Comparison of ENCODE assay signal across 18 mouse cellular contexts in the genomic region with DNA sequence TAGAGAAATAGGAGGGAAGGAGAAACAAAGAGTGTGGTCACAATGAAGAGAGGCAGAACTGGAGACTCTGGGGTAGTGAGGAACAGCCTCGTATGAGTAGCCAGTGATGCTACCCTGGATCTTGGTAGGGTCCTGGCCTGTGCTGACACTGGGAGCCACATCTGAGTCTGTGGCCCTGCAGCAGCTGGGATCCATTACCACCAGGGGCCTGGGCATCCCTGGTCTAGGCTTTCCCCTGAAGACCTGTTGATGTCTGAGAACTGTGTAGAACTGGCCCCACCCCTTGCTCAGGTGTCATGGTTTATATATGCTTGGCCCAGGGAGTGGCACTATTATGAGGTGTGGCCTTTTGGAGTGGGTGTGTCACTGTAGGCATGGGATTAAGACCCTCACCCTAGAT. TPM values are rescaled to one million over a fixed set of nuclear protein-coding genes. Genes with fewer than 3 reads are reported as not detected.
DNase-seq lines count a peak whose midpoint lies in the region; ATAC-seq and TF ChIP-seq lines count a peak whose summit lies in the region.
"Had no signal": no experiment of that assay in that cellular context is flagged by ENCODE, and none has a peak within 500 bp of the region (broad histone marks: within the 10 kb centered on the region; RNA-seq: fewer than 3 reads in every experiment).

No protein-coding gene starts in this region.

- H3K9ac ChIP-seq in hindbrain, embryonic 13.5 days: no peak overlapping the region
- H3K9ac ChIP-seq in hindbrain, embryonic 16.5 days (ENCODE audit: low read depth, low read length): no peak overlapping the region
- H3K9ac ChIP-seq in liver, embryonic 13.5 days: no peak overlapping the region
- H3K9ac ChIP-seq in stomach, embryonic 16.5 days (ENCODE audit: low read length): no peak overlapping the region
- H3K9ac ChIP-seq in stomach, postnatal 0 days (ENCODE audit: low read length): no peak overlapping the region
- H3K9ac ChIP-seq: forebrain, embryonic 12.5 days; liver, embryonic 15.5 days had no signal

- H3K4me2 ChIP-seq in hindbrain, embryonic 13.5 days: no peak overlapping the region
- H3K4me2 ChIP-seq in hindbrain, embryonic 16.5 days (ENCODE audit: low read length): no peak overlapping the region
- H3K4me2 ChIP-seq in liver, embryonic 13.5 days: no peak overlapping the region
- H3K4me2 ChIP-seq in stomach, embryonic 16.5 days (ENCODE audit: low read depth, low read length): no peak overlapping the region
- no peak overlapping the region for H3K4me2 ChIP-seq in stomach, postnatal 0 days (replicated peaks; ENCODE audit: low read depth)
- H3K4me2 ChIP-seq: forebrain, embryonic 12.5 days; liver, embryonic 15.5 days had no signal

- DNase-seq in liver, embryonic 13.5 days: no peak
- DNase-seq in liver: no peak
- DNase-seq in stomach, postnatal 0 days (ENCODE audit: low spot score): no peak
- no peak for DNase-seq in thymus, postnatal 25 days
- DNase-seq: cerebellum, adult 9-10 months; layer of hippocampus, postnatal 36 days; right cerebral cortex, postnatal 14 days had no signal

- H3K4me3 ChIP-seq in hindbrain, embryonic 13.5 days: no peak overlapping the region
- no peak overlapping the region for H3K4me3 ChIP-seq in hindbrain, embryonic 16.5 days (ENCODE audit: low read length)
- no peak overlapping the region for H3K4me3 ChIP-seq in liver, embryonic 13.5 days (replicated peaks)
- no peak overlapping the region for H3K4me3 ChIP-seq in stomach, embryonic 16.5 days (replicated peaks; ENCODE audit: low read length)
- no peak overlapping the region for H3K4me3 ChIP-seq in stomach, postnatal 0 days (ENCODE audit: low read depth, low read length)
- H3K4me3 ChIP-seq: forebrain, embryonic 12.5 days; heart, embryonic 10.5 days; liver, embryonic 15.5 days had no signal

- no peak for TF ChIP-seq EP300 in stomach, postnatal 0 days (optimal IDR thresholded peaks at IDR 0.05)

- H3K27me3 ChIP-seq in hindbrain, embryonic 13.5 days: no peaks in the 10 kb centered on the region
- no peaks in the 10 kb centered on the region; the same call in 1 of the 2 replicates for H3K27me3 ChIP-seq in hindbrain, embryonic 16.5 days (replicated peaks; ENCODE audit: control insufficient read depth, insufficient read depth, low read length)
- no peaks in the 10 kb centered on the region for H3K27me3 ChIP-seq in liver, embryonic 13.5 days
- H3K27me3 ChIP-seq in stomach, embryonic 16.5 days (ENCODE audit: control insufficient read depth, insufficient read depth, low read length): no peaks in the 10 kb centered on the region
- no peaks in the 10 kb centered on the region for H3K27me3 ChIP-seq in stomach, postnatal 0 days (ENCODE audit: control insufficient read depth, insufficient read depth, low read length)
- H3K27me3 ChIP-seq: CH12.LX; forebrain, embryonic 12.5 days; liver, embryonic 15.5 days; Patski had no signal

- no peaks in the 10 kb centered on the region for H3K36me3 ChIP-seq in hindbrain, embryonic 13.5 days
- H3K36me3 ChIP-seq in hindbrain, embryonic 16.5 days (ENCODE audit: control insufficient read depth, insufficient read depth, low read length): no peaks in the 10 kb centered on the region
- H3K36me3 ChIP-seq in liver, embryonic 13.5 days: no peaks in the 10 kb centered on the region
- no peaks in the 10 kb centered on the region for H3K36me3 ChIP-seq in stomach, embryonic 16.5 days (ENCODE audit: control insufficient read depth, insufficient read depth, low read length)
- no peaks in the 10 kb centered on the region for H3K36me3 ChIP-seq in stomach, postnatal 0 days (ENCODE audit: control insufficient read depth, insufficient read depth, low read length)
- H3K36me3 ChIP-seq: forebrain, embryonic 12.5 days; heart, embryonic 10.5 days; liver, embryonic 15.5 days had no signal

- no peaks in the 10 kb centered on the region for H3K4me1 ChIP-seq in hindbrain, embryonic 13.5 days (replicated peaks)
- H3K4me1 ChIP-seq in hindbrain, embryonic 16.5 days (ENCODE audit: control insufficient read depth, insufficient read depth, low read depth, low read length): no peaks in the 10 kb centered on the region
- H3K4me1 ChIP-seq in liver, embryonic 13.5 days (replicated peaks): no peaks in the 10 kb centered on the region; the same call in 1 of the 2 replicates
- H3K4me1 ChIP-seq in stomach, embryonic 16.5 days (ENCODE audit: control insufficient read depth, insufficient read depth, low read length): no peaks in the 10 kb centered on the region
- H3K4me1 ChIP-seq in stomach, postnatal 0 days (replicated peaks; ENCODE audit: control insufficient read depth, insufficient read depth): no peaks in the 10 kb centered on the region
- H3K4me1 ChIP-seq: forebrain, embryonic 12.5 days; heart, embryonic 10.5 days had no signal

- no peak for TF ChIP-seq CTCF in stomach, postnatal 0 days (IDR thresholded peaks at IDR 0.05; ENCODE audit: low read depth)

- H3K27ac ChIP-seq in hindbrain, embryonic 13.5 days: no peak overlapping the region
- H3K27ac ChIP-seq in hindbrain, embryonic 16.5 days (ENCODE audit: low read depth, low read length): no peak overlapping the region
- H3K27ac ChIP-seq in liver, embryonic 13.5 days: no peak overlapping the region
- H3K27ac ChIP-seq in stomach, embryonic 16.5 days (ENCODE audit: low read length): no peak overlapping the region
- H3K27ac ChIP-seq in stomach, postnatal 0 days (replicated peaks): no peak overlapping the region
- H3K27ac ChIP-seq: forebrain, embryonic 12.5 days; heart, embryonic 10.5 days; liver, embryonic 15.5 days; macrophage had no signal

- 81% methylated on average over 1 of the region's 1 CpGs for WGBS in hindbrain, embryonic 13.5 days
- WGBS in hindbrain, embryonic 16.5 days: 89% methylated on average over 1 of the region's 1 CpGs
- WGBS in liver, embryonic 13.5 days (ENCODE audit: insufficient replicate concordance): 69% methylated on average over 1 of the region's 1 CpGs
- WGBS in stomach, embryonic 16.5 days: 89% methylated on average over 1 of the region's 1 CpGs
- 100% methylated on average over 1 of the region's 1 CpGs for WGBS in stomach, postnatal 0 days

- H3K9me3 ChIP-seq in hindbrain, embryonic 13.5 days: no peaks in the 10 kb centered on the region
- H3K9me3 ChIP-seq in hindbrain, embryonic 16.5 days (ENCODE audit: control insufficient read depth, low read length): no peaks in the 10 kb centered on the region
- H3K9me3 ChIP-seq in liver, embryonic 13.5 days (replicated peaks): no peaks in the 10 kb centered on the region
- no peaks in the 10 kb centered on the region for H3K9me3 ChIP-seq in stomach, embryonic 16.5 days (replicated peaks; ENCODE audit: control insufficient read depth, low read length)
- no peaks in the 10 kb centered on the region for H3K9me3 ChIP-seq in stomach, postnatal 0 days (ENCODE audit: control insufficient read depth, low read length)
- H3K9me3 ChIP-seq: forebrain, embryonic 12.5 days; heart, embryonic 10.5 days; liver, embryonic 15.5 days had no signal

- peak; percentile 65; the same call in 1 of the 2 replicates for ATAC-seq in hindbrain, embryonic 13.5 days (ENCODE audit: low FRiP score)
- ATAC-seq in hindbrain, embryonic 16.5 days: no peak
- 0 out of 2 replicates have a peak, but pooled peaks have one; percentile 7 for ATAC-seq in liver, embryonic 13.5 days (ENCODE audit: low read depth)
- ATAC-seq in stomach, embryonic 16.5 days (ENCODE audit: insufficient read depth, low FRiP score): peak; percentile 17; the same call in 1 of the 2 replicates
- no peak for ATAC-seq in stomach, postnatal 0 days (ENCODE audit: low FRiP score, low TSS enrichment)
- ATAC-seq: lung, postnatal 0 days; Patski had no signal

RNA-seq across cellular contexts. Expression of gene Cldn10, which starts 12.2 kb away (rescaled TPM):
- 0.65 and 1.5 TPM in 2 replicates for polyA plus RNA-seq in hindbrain, embryonic 13.5 days (2015; fragmentation: Nextera tagmentation; extraction: Ambion mirVana)
- 3.7 and 9.2 TPM in 2 replicates for polyA plus RNA-seq in hindbrain, embryonic 16.5 days (2015; fragmentation: Nextera tagmentation; extraction: Ambion mirVana)
- 0.20 and 0.51 TPM in 2 replicates for polyA plus RNA-seq in liver, embryonic 13.5 days (2015; fragmentation: Nextera tagmentation; extraction: Ambion mirVana)
- 52.0 and 60.4 TPM in 2 replicates for polyA plus RNA-seq in stomach, embryonic 16.5 days (2015; fragmentation: Nextera tagmentation; extraction: Ambion mirVana)
- 8.2 and 8.4 TPM in 2 replicates for polyA plus RNA-seq in stomach, postnatal 0 days (2015; fragmentation: Nextera tagmentation; extraction: Ambion mirVana)
- polyA plus RNA-seq: G1E, macrophage, Patski had no signal

Comparison
In these comparisons a context has a peak if more than half of its experiments do, and no peak if none do; other contexts are left out.
1. ATAC-seq: peak in hindbrain, embryonic 13.5 days (single experiment), liver, embryonic 13.5 days (single experiment) and stomach, embryonic 16.5 days (single experiment); none in hindbrain, embryonic 16.5 days (single experiment) and stomach, postnatal 0 days (single experiment).